Mouse (Mus musculus): ENCODE results near the gene Mecom. TPM values are rescaled to one million over a fixed set of nuclear protein-coding genes. Genes with fewer than 3 reads are reported as not detected.

Mecom gene
- polyA plus RNA-seq, 1 experiment from 2014 or later, result 77.5 TPM

- DNase-seq (peak; percentile 64), ATAC-seq (ENCODE audit: insufficient read depth) (no peak)
- Histone ChIP-seq H3K9me3 (ENCODE audit: low read depth, low read length) (no peaks in the 10 kb centered on the region), H3K9ac (no peak overlapping the region), H3K4me3 (ENCODE audit: low read depth, low read length) (no peak overlapping the region), H3K4me2 (no peak overlapping the region), H3K36me3 (ENCODE audit: insufficient read depth) (no peaks in the 10 kb centered on the region), H3K27me3 (ENCODE audit: insufficient read depth, low read length) (no peaks in the 10 kb centered on the region), H3K4me1 (ENCODE audit: insufficient read depth) (no peaks in the 10 kb centered on the region), H3K27ac (ENCODE audit: low read depth) (no peak overlapping the region)
- 39% methylated on average over 6 of the region's 6 CpGs for WGBS
- TF ChIP-seq CTCF (IDR thresholded peaks at IDR 0.05; ENCODE audit: low read depth), result peak; percentile 61
Observed at GRCm38 (mm10) chr3:30560677-30561314, 13.0 kb upstream of the Mecom start.

- H3K27me3 ChIP-seq (ENCODE audit: insufficient read depth, low read length), result no peaks in the 10 kb centered on the region
- TF ChIP-seq CTCF (IDR thresholded peaks at IDR 0.05; ENCODE audit: low read depth), result no peak
- H3K36me3 ChIP-seq (ENCODE audit: insufficient read depth), result no peaks in the 10 kb centered on the region
- WGBS, result 67% methylated on average over 6 of the region's 6 CpGs
- H3K9ac ChIP-seq, result no peak overlapping the region
- H3K27ac ChIP-seq (ENCODE audit: low read depth), result no peak overlapping the region
- H3K4me2 ChIP-seq, result no peak overlapping the region
- DNase-seq, result no peak
- H3K4me1 ChIP-seq (ENCODE audit: insufficient read depth), result no peaks in the 10 kb centered on the region
- no peak overlapping the region for H3K4me3 ChIP-seq (ENCODE audit: low read depth, low read length)
- no peaks in the 10 kb centered on the region for H3K9me3 ChIP-seq (ENCODE audit: low read depth, low read length)
- no peak for ATAC-seq (ENCODE audit: insufficient read depth)
Observed at GRCm38 (mm10) chr3:30553741-30554140, 5.9 kb upstream of the Mecom start.

DNA sequence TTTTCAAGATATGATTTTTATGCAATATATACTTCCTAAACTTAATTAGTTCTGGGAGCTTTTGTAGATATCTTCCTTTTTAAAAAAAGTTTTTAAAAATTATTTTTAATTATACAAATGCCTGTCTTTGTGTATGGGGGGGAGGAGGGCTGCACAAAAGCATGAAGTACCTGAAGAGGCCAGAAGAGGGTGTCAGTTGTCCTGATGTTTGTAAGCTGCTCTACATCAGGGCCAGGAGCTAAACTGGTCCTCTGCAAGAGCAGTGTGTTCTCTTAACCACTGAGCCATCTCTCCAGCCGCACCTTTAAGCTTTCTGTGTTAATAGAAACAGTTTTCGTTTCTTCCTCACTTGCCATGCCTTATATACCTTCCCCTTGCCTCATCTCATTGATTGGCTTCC, 2.4 kb upstream of the Mecom start:
- 67% methylated on average over 2 of the region's 2 CpGs for WGBS
- Histone ChIP-seq H3K4me1 (ENCODE audit: insufficient read depth) (0 out of 2 replicates have a peak, but pooled peaks cover 2% of the 10 kb centered on the region), H3K4me2 (no peak overlapping the region), H3K27ac (ENCODE audit: low read depth) (no peak overlapping the region), H3K4me3 (ENCODE audit: low read depth, low read length) (no peak overlapping the region), H3K27me3 (ENCODE audit: insufficient read depth, low read length) (no peaks in the 10 kb centered on the region), H3K36me3 (ENCODE audit: insufficient read depth) (no peaks in the 10 kb centered on the region), H3K9ac (no peak overlapping the region), H3K9me3 (ENCODE audit: low read depth, low read length) (no peaks in the 10 kb centered on the region)
- TF ChIP-seq CTCF (IDR thresholded peaks at IDR 0.05; ENCODE audit: low read depth), result peak; percentile 28; the same call in 1 of the 2 replicates
- ATAC-seq (ENCODE audit: insufficient read depth), result no peak
- peak; percentile 21 for DNase-seq

DNA sequence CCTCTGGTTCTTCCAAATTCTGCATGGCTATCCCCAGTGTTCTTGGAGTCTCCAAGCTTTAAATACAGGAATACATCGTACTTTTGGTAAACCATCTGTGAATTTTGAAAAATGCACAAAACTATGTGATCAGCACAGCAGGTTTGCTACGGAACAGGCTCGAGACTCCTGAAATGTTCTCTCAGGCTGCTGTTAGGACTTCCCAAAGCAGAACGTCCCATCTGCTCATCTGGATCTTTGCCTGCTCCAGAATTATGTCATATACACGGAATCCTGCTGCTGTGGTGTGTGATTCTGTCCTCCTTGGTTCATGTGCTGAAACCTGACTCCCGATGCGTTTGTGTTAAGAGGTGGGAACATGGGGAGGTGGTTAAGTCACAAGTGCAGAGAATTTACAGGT, 1.1 kb upstream of the Mecom start:
- TF ChIP-seq CTCF (IDR thresholded peaks at IDR 0.05; ENCODE audit: low read depth), result no peak
- H3K27me3 ChIP-seq (ENCODE audit: insufficient read depth, low read length), result no peaks in the 10 kb centered on the region
- H3K27ac ChIP-seq (ENCODE audit: low read depth), result no peak overlapping the region
- H3K4me3 ChIP-seq (ENCODE audit: low read depth, low read length), result no peak overlapping the region
- DNase-seq (peak; percentile 49), ATAC-seq (ENCODE audit: insufficient read depth) (no peak)
- 0 out of 2 replicates have a peak, but pooled peaks cover 4% of the 10 kb centered on the region for H3K4me1 ChIP-seq (ENCODE audit: insufficient read depth)
- no peaks in the 10 kb centered on the region for H3K9me3 ChIP-seq (ENCODE audit: low read depth, low read length)
- H3K36me3 ChIP-seq (ENCODE audit: insufficient read depth), result no peaks in the 10 kb centered on the region
- no peak overlapping the region for H3K4me2 ChIP-seq
- 48% methylated on average over 7 of the region's 7 CpGs for WGBS
- H3K9ac ChIP-seq, result no peak overlapping the region

GRCm38 (mm10) chr3:30546831-30547369, 908 bp downstream of the Mecom start:
- 25% methylated on average over 11 of the region's 11 CpGs for WGBS
- no peak for TF ChIP-seq CTCF (IDR thresholded peaks at IDR 0.05; ENCODE audit: low read depth)
- no peak overlapping the region; the same call in 1 of the 2 replicates for H3K4me3 ChIP-seq (ENCODE audit: low read depth, low read length)
- no peak overlapping the region for H3K9ac ChIP-seq
- H3K27me3 ChIP-seq (ENCODE audit: insufficient read depth, low read length), result no peaks in the 10 kb centered on the region
- peak overlapping the region; percentile 50 for H3K4me2 ChIP-seq
- 0 out of 2 replicates have a peak, but pooled peaks cover 4% of the 10 kb centered on the region for H3K4me1 ChIP-seq (ENCODE audit: insufficient read depth)
- DNase-seq (peak; percentile 83), ATAC-seq (ENCODE audit: insufficient read depth) (peak; percentile 64)
- peak overlapping the region; percentile 80 for H3K27ac ChIP-seq (ENCODE audit: low read depth)
- no peaks in the 10 kb centered on the region for H3K36me3 ChIP-seq (ENCODE audit: insufficient read depth)
- no peaks in the 10 kb centered on the region for H3K9me3 ChIP-seq (ENCODE audit: low read depth, low read length)

DNA sequence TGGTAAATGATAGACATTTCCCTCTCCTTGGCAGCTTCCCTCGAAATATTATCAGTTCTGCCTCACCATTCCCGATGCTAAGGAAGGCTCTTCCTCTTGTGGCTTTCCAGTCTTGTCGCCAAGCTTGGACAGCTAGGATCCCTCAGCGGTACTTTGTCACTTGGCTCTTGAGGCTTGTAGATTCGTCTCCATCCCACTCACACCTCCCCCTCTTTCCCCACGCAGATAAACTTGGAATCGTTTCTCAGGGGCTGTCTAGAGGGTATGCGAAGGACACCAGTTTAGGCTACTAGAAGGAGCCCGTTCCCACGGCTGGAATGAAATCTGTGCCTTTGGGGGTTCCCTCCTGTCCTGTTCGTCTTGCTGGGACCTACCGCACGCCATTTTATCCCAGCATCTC, 1.4 kb downstream of the Mecom start:
- peak overlapping the region; percentile 50 for H3K4me2 ChIP-seq
- H3K27ac ChIP-seq (ENCODE audit: low read depth), result peak overlapping the region; percentile 80
- H3K4me1 ChIP-seq (ENCODE audit: insufficient read depth), result 0 out of 2 replicates have a peak, but pooled peaks cover 4% of the 10 kb centered on the region
- ATAC-seq (ENCODE audit: insufficient read depth) (peak; percentile 73), DNase-seq (peak; percentile 84)
- TF ChIP-seq CTCF (IDR thresholded peaks at IDR 0.05; ENCODE audit: low read depth), result no peak
- no peak overlapping the region; the same call in 1 of the 2 replicates for H3K4me3 ChIP-seq (ENCODE audit: low read depth, low read length)
- no peaks in the 10 kb centered on the region for H3K27me3 ChIP-seq (ENCODE audit: insufficient read depth, low read length)
- WGBS, result 31% methylated on average over 13 of the region's 13 CpGs
- H3K36me3 ChIP-seq (ENCODE audit: insufficient read depth), result no peaks in the 10 kb centered on the region
- H3K9ac ChIP-seq, result no peak overlapping the region
- no peaks in the 10 kb centered on the region for H3K9me3 ChIP-seq (ENCODE audit: low read depth, low read length)

DNA sequence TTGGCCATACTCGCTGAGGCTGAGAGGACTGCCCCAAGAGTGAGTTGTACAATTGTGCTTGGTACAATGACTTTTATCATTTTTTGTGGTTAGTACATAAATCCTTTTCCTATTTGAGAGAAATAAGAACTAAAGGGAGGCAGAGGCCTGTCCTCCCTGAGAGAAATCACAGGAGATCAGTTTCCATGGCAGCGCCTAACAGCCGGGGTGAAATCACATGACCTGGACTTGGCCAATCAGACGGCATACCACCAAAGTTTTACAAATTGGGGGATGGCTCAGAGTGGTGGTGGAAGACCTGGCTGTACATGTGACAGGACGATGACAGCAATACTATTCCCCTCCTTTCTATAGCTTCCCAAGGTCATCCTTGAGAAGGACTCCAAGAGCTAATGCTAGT, 2.6 kb downstream of the Mecom start:
- no peak overlapping the region for H3K4me3 ChIP-seq (ENCODE audit: low read depth, low read length)
- no peaks in the 10 kb centered on the region for H3K9me3 ChIP-seq (ENCODE audit: low read depth, low read length)
- H3K9ac ChIP-seq, result no peak overlapping the region
- no peak for TF ChIP-seq CTCF (IDR thresholded peaks at IDR 0.05; ENCODE audit: low read depth)
- H3K27ac ChIP-seq (ENCODE audit: low read depth), result peak overlapping the region; percentile 47; the same call in 1 of the 2 replicates
- 77% methylated on average over 5 of the region's 5 CpGs for WGBS
- no peak for DNase-seq
- no peaks in the 10 kb centered on the region for H3K36me3 ChIP-seq (ENCODE audit: insufficient read depth)
- ATAC-seq (ENCODE audit: insufficient read depth), result no peak
- H3K27me3 ChIP-seq (ENCODE audit: insufficient read depth, low read length), result no peaks in the 10 kb centered on the region
- no peak overlapping the region for H3K4me2 ChIP-seq
- H3K4me1 ChIP-seq (ENCODE audit: insufficient read depth), result 0 out of 2 replicates have a peak, but pooled peaks cover 4% of the 10 kb centered on the region
